Mouse (Mus musculus) gastrocnemius, adult 2 months (tissue): Measurements from ENCODE around the gene Atp8b4. TPM values are rescaled to one million over a fixed set of nuclear protein-coding genes. Genes with fewer than 3 reads are reported as not detected.

Experiments
- DNase-seq: peaks from one replicate; pipeline ENCODE4 v3.0.0; 2022
- H3K27ac ChIP-seq: fragments of 200-600 bp; 2 replicates; pipeline ENCODE4 v1.8.1; 2022; ENCODE audit warnings: mild to moderate bottlenecking
- H3K4me3 ChIP-seq: fragments of 200-600 bp; 2 replicates; pipeline ENCODE4 v1.8.1; 2022; ENCODE audit warnings: mild to moderate bottlenecking, moderate library complexity
- CTCF ChIP-seq: fragments of 200-600 bp; IDR thresholded peaks from 2 replicates; pipeline ENCODE4 v1.8.1; 2022; ENCODE audit warnings: antibody characterized with exemption, mild to moderate bottlenecking, moderate library complexity
- intact Hi-C: fragments of 180-260 bp; cut with DNase I; formaldehyde crosslinking; loops from one replicate; pipeline ENCODE4 v1.15.1; 2025
- total RNA-seq, 2 experiments: library from RNA; stranded (reverse); gene quantifications; 2 replicates each; pipeline ENCODE4 v1.2.3; 2021

Atp8b4 gene
- total RNA-seq, 2 experiments from 2014 or later = 0.11 to 0.13 TPM

DNA sequence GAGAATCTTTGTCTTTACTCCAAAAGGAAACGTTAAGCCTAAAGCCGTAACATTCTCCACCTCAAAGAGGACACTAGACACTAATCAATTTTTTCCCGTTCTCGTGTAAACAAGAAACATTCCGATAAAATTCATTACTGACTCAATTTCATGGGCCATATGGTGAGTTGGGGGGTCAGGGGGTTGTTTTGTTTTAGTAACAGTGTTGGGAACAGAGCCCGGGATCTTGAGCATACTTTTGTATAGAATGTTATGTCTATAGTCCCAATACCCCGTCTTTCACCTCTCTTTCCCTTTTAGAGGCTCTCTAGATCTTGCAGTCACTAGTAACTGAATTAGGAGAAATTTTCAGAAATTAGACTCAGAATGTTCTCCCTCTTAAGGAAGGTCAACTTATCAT is 177.3 kb downstream of the Atp8b4 start:
- intact Hi-C loops = no loop called here
- no peak for TF ChIP-seq CTCF
- H3K4me3 ChIP-seq = peak overlapping the region; percentile 31; the same call in 1 of the 2 replicates
- H3K27ac ChIP-seq = no peak overlapping the region
- DNase-seq = no peak

DNA sequence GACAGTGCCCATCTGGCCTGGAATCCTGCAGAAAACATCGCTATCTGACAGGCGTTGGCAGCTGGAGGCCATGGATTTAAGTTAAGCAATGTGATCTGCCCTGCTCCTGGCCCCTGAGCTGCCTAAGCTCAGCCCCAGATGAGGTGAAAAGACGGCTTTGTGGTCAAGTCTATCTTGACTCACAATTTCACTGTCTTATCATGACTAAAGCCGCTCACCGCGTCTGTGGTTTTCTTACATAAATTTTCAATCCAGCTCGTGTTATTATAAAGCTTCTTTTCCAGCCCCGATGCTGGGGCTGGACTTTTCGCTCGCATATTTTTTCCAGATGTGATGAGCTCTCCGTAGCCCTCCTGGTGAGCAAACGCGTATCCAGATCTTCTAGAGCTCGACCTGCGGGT is 177.8 kb downstream of the Atp8b4 start:
- no peak for TF ChIP-seq CTCF
- intact Hi-C loops = no loop called here
- Histone ChIP-seq H3K27ac (no peak overlapping the region; the same call in 1 of the 2 replicates), H3K4me3 (peak overlapping the region; percentile 31)
- DNase-seq = no peak

DNA sequence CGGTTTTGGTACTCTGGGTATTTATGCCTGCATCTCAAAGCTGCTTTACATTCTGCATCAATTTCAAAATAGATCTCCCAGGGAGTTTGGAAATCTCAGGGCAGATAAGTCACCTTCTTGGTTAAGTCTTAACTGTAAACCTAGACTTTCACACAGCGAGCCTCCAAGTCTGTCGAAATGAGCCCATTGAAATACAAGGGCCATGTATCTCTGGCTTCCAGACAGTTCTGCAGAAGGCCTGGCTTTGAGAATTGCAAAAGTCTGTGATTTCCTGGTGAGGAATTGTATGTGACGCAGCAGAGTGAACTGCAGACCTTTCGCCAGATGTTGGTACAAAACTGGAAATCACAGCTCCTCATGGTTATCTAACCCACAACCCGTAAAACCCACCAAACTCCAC is 182.4 kb downstream of the Atp8b4 start:
- Histone ChIP-seq H3K4me3 (no peak overlapping the region), H3K27ac (no peak overlapping the region)
- no peak for DNase-seq
- intact Hi-C loops = no loop called here
- TF ChIP-seq CTCF = no peak

DNA sequence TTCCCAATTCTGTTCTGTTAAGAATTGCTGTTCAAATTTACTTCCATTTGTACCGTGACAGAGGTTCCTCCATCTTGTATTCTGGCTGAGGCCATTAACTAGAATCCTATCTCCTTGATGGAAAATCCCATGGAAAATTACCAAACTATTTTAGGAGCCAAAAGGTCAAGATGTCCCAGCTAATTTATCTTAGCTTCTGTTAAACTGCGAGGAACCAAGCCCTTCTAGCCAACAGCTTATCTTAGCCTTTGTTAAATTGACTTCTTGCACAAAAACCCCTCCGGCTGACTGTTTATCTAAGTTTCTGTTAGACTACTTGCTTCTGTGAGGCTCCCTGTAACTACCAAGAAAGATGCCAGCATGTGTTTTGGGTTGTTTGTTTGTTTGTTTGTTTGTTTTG is 183.5 kb downstream of the Atp8b4 start:
- TF ChIP-seq CTCF = no peak
- no peak for DNase-seq
- intact Hi-C loops = no loop called here
- Histone ChIP-seq H3K4me3 (no peak overlapping the region), H3K27ac (no peak overlapping the region)

DNA sequence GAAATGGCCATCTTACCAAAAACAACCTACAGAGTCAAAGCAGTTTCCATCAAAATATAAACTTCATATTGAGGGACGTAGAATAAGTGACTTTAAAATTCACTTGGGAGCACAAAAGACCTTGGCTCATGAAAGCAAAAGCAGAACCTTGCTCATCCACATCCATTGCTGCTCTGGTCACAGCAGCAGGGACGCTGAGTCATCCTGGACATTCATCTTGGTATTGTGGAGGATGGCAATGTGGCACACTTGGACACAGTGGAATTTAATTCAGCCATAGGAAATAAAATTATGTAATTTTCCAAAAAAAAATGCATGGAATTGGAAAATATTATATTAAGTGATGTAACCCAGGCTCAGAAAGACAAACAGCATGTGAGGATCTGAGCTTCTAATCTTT is 184.1 kb downstream of the Atp8b4 start:
- DNase-seq = no peak
- no peak overlapping the region for H3K4me3 ChIP-seq
- no peak for TF ChIP-seq CTCF
- intact Hi-C loops = no loop called here
- no peak overlapping the region for H3K27ac ChIP-seq

DNA sequence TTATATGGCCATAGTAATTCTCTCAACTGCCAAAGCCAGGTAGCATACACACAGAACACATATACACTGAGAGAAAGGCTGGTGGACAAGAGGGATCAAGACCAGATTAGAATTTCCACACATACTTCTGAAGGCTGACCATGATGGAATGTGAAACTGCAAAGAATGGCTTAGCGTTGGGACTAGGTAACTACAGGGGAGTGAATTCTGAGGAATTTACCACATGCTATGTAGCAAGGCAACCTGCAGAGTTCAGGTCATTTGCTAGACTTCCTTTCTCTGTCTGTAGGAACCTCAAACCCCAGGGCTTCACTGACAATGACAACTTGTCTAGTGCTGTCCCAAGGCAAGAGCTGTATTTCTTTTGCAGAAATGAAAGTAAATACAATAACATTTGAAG is 189.4 kb downstream of the Atp8b4 start:
- intact Hi-C loops = no loop called here
- no peak for DNase-seq
- Histone ChIP-seq H3K4me3 (no peak overlapping the region), H3K27ac (no peak overlapping the region)
- no peak for TF ChIP-seq CTCF

DNA sequence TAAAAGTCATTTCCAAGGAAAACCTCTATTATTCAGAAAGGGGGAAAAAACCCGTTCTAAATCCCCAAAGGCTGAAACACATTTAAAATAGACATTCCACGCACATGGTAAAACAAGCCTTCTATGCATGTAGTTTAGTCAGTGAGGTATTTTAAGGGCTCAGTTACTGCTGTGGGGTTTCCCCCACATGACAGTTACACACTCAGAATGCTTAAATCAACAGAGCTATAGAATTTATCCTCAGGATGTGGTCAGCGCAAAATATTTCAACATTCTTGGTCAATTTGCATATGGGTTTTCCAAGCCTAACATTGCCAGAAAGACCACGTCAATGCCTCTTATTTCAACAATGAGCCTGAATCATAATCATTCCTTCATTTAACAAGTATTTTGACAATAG is 190.5 kb downstream of the Atp8b4 start:
- DNase-seq = no peak
- no peak overlapping the region for H3K27ac ChIP-seq
- H3K4me3 ChIP-seq = no peak overlapping the region
- TF ChIP-seq CTCF = no peak
- intact Hi-C loops = no loop called here

DNA sequence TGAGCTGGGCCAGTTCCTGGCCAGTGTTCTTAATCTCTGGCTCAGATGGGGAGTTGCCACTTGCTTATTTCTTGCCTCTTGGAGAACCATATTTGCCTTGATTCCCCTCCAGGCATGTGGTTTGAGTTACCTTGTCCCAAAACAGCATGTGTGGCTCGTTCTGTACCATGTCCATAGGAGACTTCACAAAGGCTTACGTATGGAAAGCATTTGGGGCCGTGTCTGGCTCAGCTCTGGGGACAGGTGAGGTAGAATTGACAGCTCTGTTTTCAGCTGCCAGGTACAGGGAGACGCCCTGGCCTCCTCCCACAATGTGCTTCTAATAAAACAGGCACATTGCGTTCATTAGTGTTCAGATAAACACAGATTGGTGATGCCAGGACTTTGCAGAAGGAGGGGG is 195.9 kb downstream of the Atp8b4 start:
- no peak for TF ChIP-seq CTCF
- Histone ChIP-seq H3K4me3 (no peak overlapping the region), H3K27ac (no peak overlapping the region)
- no peak for DNase-seq
- intact Hi-C loops = no loop called here

DNA sequence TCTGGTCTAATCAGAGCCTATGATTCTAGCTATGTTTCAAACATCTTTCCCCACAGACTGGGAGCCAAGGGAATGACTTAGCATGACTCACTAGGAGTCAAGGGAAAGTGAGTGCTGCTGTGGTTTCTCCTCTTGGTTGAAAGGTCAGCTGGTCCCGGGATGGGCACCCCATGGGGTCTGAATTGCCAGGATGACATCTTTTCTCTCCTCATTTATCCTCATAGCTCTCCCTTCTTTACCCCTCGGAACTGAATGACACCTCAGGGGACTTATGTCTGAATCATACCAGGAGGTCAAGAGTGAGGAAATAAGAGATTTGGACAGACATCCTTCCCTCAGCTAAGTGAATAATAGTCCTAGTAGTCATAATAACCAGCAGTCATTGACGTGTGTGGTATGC is 197.2 kb downstream of the Atp8b4 start:
- no peak overlapping the region for H3K27ac ChIP-seq
- intact Hi-C loops = no loop called here
- TF ChIP-seq CTCF = no peak
- no peak for DNase-seq
- H3K4me3 ChIP-seq = no peak overlapping the region

DNA sequence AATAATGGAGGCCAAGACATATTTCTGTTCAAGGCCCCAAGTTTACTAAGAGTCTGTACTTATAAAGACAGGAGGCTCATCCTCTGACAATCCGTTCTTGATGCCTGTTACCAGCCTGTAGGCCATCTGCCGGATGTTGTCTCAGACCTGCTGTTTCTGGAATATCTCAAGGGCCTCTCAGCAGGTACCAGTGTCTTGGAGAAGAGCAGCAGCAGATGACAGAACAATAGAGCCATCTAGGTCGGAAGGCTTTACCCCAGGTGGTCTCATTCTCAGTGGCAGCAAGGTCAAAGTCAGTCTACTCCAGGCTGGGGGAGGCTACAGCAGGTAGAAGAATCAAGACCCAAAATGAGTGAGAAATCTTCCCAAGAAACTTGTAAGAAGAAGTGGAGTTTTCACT is 198.1 kb downstream of the Atp8b4 start:
- Histone ChIP-seq H3K27ac (no peak overlapping the region), H3K4me3 (no peak overlapping the region)
- no peak for TF ChIP-seq CTCF
- intact Hi-C loops = no loop called here
- no peak for DNase-seq

DNA sequence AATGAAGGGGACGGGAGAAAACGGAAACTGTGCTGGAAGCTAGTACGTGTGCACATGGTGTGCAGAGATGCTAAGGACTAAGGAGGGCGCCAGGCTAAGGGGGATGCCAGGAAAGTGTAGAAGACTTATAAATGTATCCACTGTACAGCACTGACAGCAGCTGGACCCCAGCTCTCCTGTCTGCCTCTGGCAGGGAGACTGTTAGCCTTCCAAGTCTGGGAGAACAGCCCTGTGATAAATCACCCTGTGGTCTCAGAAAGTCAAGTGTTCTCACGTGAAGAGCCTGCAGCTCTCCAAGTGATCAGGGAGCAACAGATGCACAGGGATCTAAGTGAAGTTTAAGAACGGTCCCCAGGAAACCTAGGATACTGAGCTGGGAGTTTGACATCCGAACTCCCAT is 209.8 kb downstream of the Atp8b4 start:
- Histone ChIP-seq H3K4me3 (no peak overlapping the region), H3K27ac (no peak overlapping the region)
- intact Hi-C loops = no loop called here
- DNase-seq = no peak
- TF ChIP-seq CTCF = no peak

DNA sequence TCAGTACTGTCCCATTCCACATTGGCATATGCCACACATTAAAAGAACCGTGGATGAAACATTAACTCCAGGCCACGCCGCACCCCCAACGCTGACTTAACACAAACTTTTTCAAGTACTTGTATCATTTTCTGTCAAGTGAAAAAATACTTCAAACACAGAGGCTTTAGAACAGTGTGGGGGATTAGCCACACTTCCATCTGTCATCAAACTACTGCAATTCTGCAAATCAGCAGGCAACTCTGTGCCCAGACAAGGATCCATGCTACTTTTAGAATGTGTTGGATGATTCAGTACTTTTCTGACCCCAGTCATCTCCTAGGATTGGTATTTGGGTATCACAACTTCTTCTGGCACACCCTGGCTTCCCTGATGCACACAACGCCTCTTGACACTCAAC is 212.5 kb downstream of the Atp8b4 start:
- intact Hi-C loops = no loop called here
- no peak for TF ChIP-seq CTCF
- no peak for DNase-seq
- Histone ChIP-seq H3K27ac (no peak overlapping the region), H3K4me3 (no peak overlapping the region)

DNA sequence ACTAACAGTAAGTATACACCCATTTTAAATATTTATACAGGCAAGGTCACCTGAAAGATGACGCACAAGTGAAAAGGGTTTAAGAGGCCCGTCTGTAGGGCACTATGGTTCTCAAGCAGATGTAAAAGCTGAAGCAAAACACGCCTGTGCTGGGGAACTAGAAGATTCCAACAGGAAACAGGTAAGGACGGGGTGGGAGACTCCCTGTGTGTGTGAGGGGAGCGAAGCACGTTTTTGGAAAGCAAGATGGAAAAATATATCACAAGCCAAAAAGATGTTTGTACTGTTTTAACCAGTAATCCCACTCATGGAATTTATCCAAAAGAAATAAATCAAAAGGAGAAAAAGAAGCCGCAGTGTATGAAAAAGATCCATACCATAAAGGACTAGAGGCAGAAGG is 214.1 kb downstream of the Atp8b4 start:
- DNase-seq = no peak
- intact Hi-C loops = no loop called here
- TF ChIP-seq CTCF = no peak
- Histone ChIP-seq H3K27ac (no peak overlapping the region), H3K4me3 (no peak overlapping the region)

DNA sequence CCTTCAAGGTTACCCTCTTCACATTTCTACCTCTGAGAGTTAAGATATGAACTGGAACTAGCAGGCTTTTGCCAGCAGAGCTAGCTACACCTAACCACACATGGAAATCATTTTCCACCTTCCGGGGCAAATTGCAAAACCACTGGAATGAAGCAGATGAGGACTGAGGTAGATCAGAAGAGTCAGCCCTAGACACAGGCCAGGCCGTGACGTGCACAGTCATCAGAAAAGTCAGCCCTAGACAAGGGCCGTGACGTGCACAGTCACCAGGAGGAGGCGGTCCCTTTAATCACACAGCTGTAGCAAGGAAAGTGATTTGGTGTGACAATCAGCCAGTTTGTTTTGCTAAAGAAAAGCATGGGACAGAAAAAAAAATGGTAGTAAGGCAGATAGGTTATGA is 216.4 kb downstream of the Atp8b4 start:
- Histone ChIP-seq H3K4me3 (no peak overlapping the region), H3K27ac (no peak overlapping the region)
- TF ChIP-seq CTCF = no peak
- intact Hi-C loops = no loop called here
- no peak for DNase-seq

DNA sequence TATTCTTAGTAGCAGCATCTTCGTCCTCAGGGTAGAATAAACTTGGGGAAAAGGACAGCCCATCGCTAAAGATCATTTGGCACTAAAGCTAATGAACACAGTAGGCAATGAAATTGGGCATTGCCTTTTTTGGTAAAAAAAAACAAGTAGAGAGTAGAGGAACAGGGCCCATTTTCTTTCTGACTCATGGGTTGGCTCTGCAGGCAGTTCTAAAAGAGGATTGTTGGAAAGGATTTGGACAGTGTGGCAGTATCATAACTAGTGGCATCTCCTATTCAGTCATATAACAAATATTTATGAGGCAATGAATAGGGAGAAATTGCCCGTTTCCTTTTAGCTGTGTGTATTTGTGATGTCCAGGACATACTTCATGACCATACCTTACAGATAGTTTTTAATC is 217.4 kb downstream of the Atp8b4 start:
- no peak for DNase-seq
- no peak for TF ChIP-seq CTCF
- Histone ChIP-seq H3K4me3 (no peak overlapping the region), H3K27ac (no peak overlapping the region)
- intact Hi-C loops = no loop called here
